Mouse (Mus musculus): ENCODE data around the gene Mllt3. TPM values are rescaled to one million over a fixed set of nuclear protein-coding genes. Genes with fewer than 3 reads are reported as not detected.

Mllt3 gene
- 130 and 147 TPM in 2 replicates for polyA plus RNA-seq (2015; fragmentation: Nextera tagmentation; extraction: Ambion mirVana)

GRCm38 (mm10) chr4:88033216-88033653 is at the start of gene Mllt3:
Gene Mllt3 (minus strand): TSS chr4:88033364.
- Histone ChIP-seq H3K4me3 (replicated peaks; ENCODE audit: low read length) (peak within 1 kb of the TSS; percentile 95), H3K9ac (replicated peaks; ENCODE audit: low read depth, low read length) (peak within 1 kb of the TSS; percentile 92), H3K27me3 (replicated peaks; ENCODE audit: control insufficient read depth, insufficient read depth, low read length) (no peaks in the 10 kb centered on the region; the same call in 1 of the 2 replicates), H3K4me1 (replicated peaks; ENCODE audit: control insufficient read depth, insufficient read depth, low read length) (peaks cover 31% of the 10 kb centered on the region), H3K27ac (ENCODE audit: low read length) (peak within 1 kb of the TSS; percentile 99), H3K4me2 (ENCODE audit: low read length) (peak within 1 kb of the TSS; percentile 87), H3K9me3 (ENCODE audit: control insufficient read depth, low read length) (no peaks in the 10 kb centered on the region), H3K36me3 (ENCODE audit: control insufficient read depth, insufficient read depth) (no peaks in the 10 kb centered on the region)
- WGBS: under 1% methylated on average over 37 of the region's 37 CpGs
- peak; percentile 91 for ATAC-seq

- no peak overlapping the region for H3K9ac ChIP-seq (replicated peaks; ENCODE audit: low read depth, low read length)
- ATAC-seq: no peak
- H3K27ac ChIP-seq (ENCODE audit: low read length): no peak overlapping the region
- no peak overlapping the region for H3K4me3 ChIP-seq (replicated peaks; ENCODE audit: low read length)
- H3K27me3 ChIP-seq (replicated peaks; ENCODE audit: control insufficient read depth, insufficient read depth, low read length): no peaks in the 10 kb centered on the region
- H3K4me1 ChIP-seq (replicated peaks; ENCODE audit: control insufficient read depth, insufficient read depth, low read length): no peaks in the 10 kb centered on the region
- no peaks in the 10 kb centered on the region for H3K36me3 ChIP-seq (ENCODE audit: control insufficient read depth, insufficient read depth)
- WGBS: 90% methylated on average over 4 of the region's 4 CpGs
- no peak overlapping the region for H3K4me2 ChIP-seq (ENCODE audit: low read length)
- no peaks in the 10 kb centered on the region for H3K9me3 ChIP-seq (ENCODE audit: control insufficient read depth, low read length)
These were observed 49.2 kb upstream of the Mllt3 start for GRCm38 (mm10) chr4:88082381-88082780.

- Histone ChIP-seq H3K36me3 (ENCODE audit: control insufficient read depth, insufficient read depth) (no peaks in the 10 kb centered on the region), H3K4me3 (replicated peaks; ENCODE audit: low read length) (no peak overlapping the region), H3K9ac (replicated peaks; ENCODE audit: low read depth, low read length) (no peak overlapping the region), H3K4me2 (ENCODE audit: low read length) (no peak overlapping the region), H3K9me3 (ENCODE audit: control insufficient read depth, low read length) (no peaks in the 10 kb centered on the region), H3K27ac (ENCODE audit: low read length) (no peak overlapping the region), H3K4me1 (replicated peaks; ENCODE audit: control insufficient read depth, insufficient read depth, low read length) (no peaks in the 10 kb centered on the region), H3K27me3 (replicated peaks; ENCODE audit: control insufficient read depth, insufficient read depth, low read length) (no peaks in the 10 kb centered on the region)
- ATAC-seq: no peak
- WGBS: 96% methylated on average over 3 of the region's 3 CpGs
These were observed 48.7 kb upstream of the Mllt3 start for GRCm38 (mm10) chr4:88081885-88082284.

GRCm38 (mm10) chr4:88081417-88081816 is 48.3 kb upstream of the Mllt3 start:
- Histone ChIP-seq H3K27ac (ENCODE audit: low read length) (no peak overlapping the region), H3K27me3 (replicated peaks; ENCODE audit: control insufficient read depth, insufficient read depth, low read length) (no peaks in the 10 kb centered on the region), H3K36me3 (ENCODE audit: control insufficient read depth, insufficient read depth) (no peaks in the 10 kb centered on the region), H3K4me2 (ENCODE audit: low read length) (no peak overlapping the region), H3K9me3 (ENCODE audit: control insufficient read depth, low read length) (no peaks in the 10 kb centered on the region), H3K4me3 (replicated peaks; ENCODE audit: low read length) (no peak overlapping the region), H3K9ac (replicated peaks; ENCODE audit: low read depth, low read length) (no peak overlapping the region), H3K4me1 (replicated peaks; ENCODE audit: control insufficient read depth, insufficient read depth, low read length) (0 out of 2 replicates have a peak, but pooled peaks cover 2% of the 10 kb centered on the region)
- no peak for ATAC-seq
- 68% methylated on average over 5 of the region's 5 CpGs for WGBS

- no peak overlapping the region for H3K27ac ChIP-seq (ENCODE audit: low read length)
- H3K9ac ChIP-seq (replicated peaks; ENCODE audit: low read depth, low read length): no peak overlapping the region
- H3K4me1 ChIP-seq (replicated peaks; ENCODE audit: control insufficient read depth, insufficient read depth, low read length): 0 out of 2 replicates have a peak, but pooled peaks cover 2% of the 10 kb centered on the region
- WGBS: 71% methylated on average over 3 of the region's 3 CpGs
- H3K4me3 ChIP-seq (replicated peaks; ENCODE audit: low read length): no peak overlapping the region
- no peak for ATAC-seq
- no peaks in the 10 kb centered on the region for H3K36me3 ChIP-seq (ENCODE audit: control insufficient read depth, insufficient read depth)
- no peaks in the 10 kb centered on the region for H3K27me3 ChIP-seq (replicated peaks; ENCODE audit: control insufficient read depth, insufficient read depth, low read length)
- no peaks in the 10 kb centered on the region for H3K9me3 ChIP-seq (ENCODE audit: control insufficient read depth, low read length)
- H3K4me2 ChIP-seq (ENCODE audit: low read length): no peak overlapping the region
These were observed 45.8 kb upstream of the Mllt3 start for GRCm38 (mm10) chr4:88078983-88079382.

- Histone ChIP-seq H3K4me3 (replicated peaks; ENCODE audit: low read length) (no peak overlapping the region), H3K9ac (replicated peaks; ENCODE audit: low read depth, low read length) (no peak overlapping the region), H3K9me3 (ENCODE audit: control insufficient read depth, low read length) (no peaks in the 10 kb centered on the region), H3K27ac (ENCODE audit: low read length) (no peak overlapping the region), H3K4me2 (ENCODE audit: low read length) (no peak overlapping the region), H3K4me1 (replicated peaks; ENCODE audit: control insufficient read depth, insufficient read depth, low read length) (0 out of 2 replicates have a peak, but pooled peaks cover 2% of the 10 kb centered on the region), H3K27me3 (replicated peaks; ENCODE audit: control insufficient read depth, insufficient read depth, low read length) (no peaks in the 10 kb centered on the region), H3K36me3 (ENCODE audit: control insufficient read depth, insufficient read depth) (no peaks in the 10 kb centered on the region)
- no peak for ATAC-seq
- WGBS: 75% methylated on average over 2 of the region's 2 CpGs
These were observed 42.2 kb upstream of the Mllt3 start for GRCm38 (mm10) chr4:88075388-88075787.

GRCm38 (mm10) chr4:88046280-88046679 is 13.1 kb upstream of the Mllt3 start:
- H3K9me3 ChIP-seq (ENCODE audit: control insufficient read depth, low read length): no peaks in the 10 kb centered on the region
- no peaks in the 10 kb centered on the region for H3K27me3 ChIP-seq (replicated peaks; ENCODE audit: control insufficient read depth, insufficient read depth, low read length)
- no peak overlapping the region for H3K4me2 ChIP-seq (ENCODE audit: low read length)
- no peaks in the 10 kb centered on the region for H3K4me1 ChIP-seq (replicated peaks; ENCODE audit: control insufficient read depth, insufficient read depth, low read length)
- ATAC-seq: no peak
- H3K4me3 ChIP-seq (replicated peaks; ENCODE audit: low read length): no peak overlapping the region
- no peaks in the 10 kb centered on the region for H3K36me3 ChIP-seq (ENCODE audit: control insufficient read depth, insufficient read depth)
- 77% methylated on average over 8 of the region's 8 CpGs for WGBS
- H3K27ac ChIP-seq (ENCODE audit: low read length): no peak overlapping the region
- H3K9ac ChIP-seq (replicated peaks; ENCODE audit: low read depth, low read length): no peak overlapping the region

GRCm38 (mm10) chr4:88045151-88045550 is 12.0 kb upstream of the Mllt3 start:
- Histone ChIP-seq H3K4me2 (ENCODE audit: low read length) (no peak overlapping the region), H3K9me3 (ENCODE audit: control insufficient read depth, low read length) (no peaks in the 10 kb centered on the region), H3K4me3 (replicated peaks; ENCODE audit: low read length) (no peak overlapping the region), H3K27me3 (replicated peaks; ENCODE audit: control insufficient read depth, insufficient read depth, low read length) (no peaks in the 10 kb centered on the region), H3K36me3 (ENCODE audit: control insufficient read depth, insufficient read depth) (no peaks in the 10 kb centered on the region), H3K27ac (ENCODE audit: low read length) (no peak overlapping the region), H3K4me1 (replicated peaks; ENCODE audit: control insufficient read depth, insufficient read depth, low read length) (no peaks in the 10 kb centered on the region), H3K9ac (replicated peaks; ENCODE audit: low read depth, low read length) (no peak overlapping the region)
- WGBS: 85% methylated on average over 4 of the region's 4 CpGs
- ATAC-seq: no peak

GRCm38 (mm10) chr4:88035361-88035760 is 2.2 kb upstream of the Mllt3 start:
- Histone ChIP-seq H3K27me3 (replicated peaks; ENCODE audit: control insufficient read depth, insufficient read depth, low read length) (no peaks in the 10 kb centered on the region; the same call in 1 of the 2 replicates), H3K4me3 (replicated peaks; ENCODE audit: low read length) (0 out of 2 replicates have a peak overlapping the region, but pooled peaks have one; percentile 10), H3K4me1 (replicated peaks; ENCODE audit: control insufficient read depth, insufficient read depth, low read length) (peaks cover 19% of the 10 kb centered on the region), H3K9me3 (ENCODE audit: control insufficient read depth, low read length) (no peaks in the 10 kb centered on the region), H3K27ac (ENCODE audit: low read length) (no peak overlapping the region), H3K9ac (replicated peaks; ENCODE audit: low read depth, low read length) (no peak overlapping the region), H3K4me2 (ENCODE audit: low read length) (peak overlapping the region; percentile 40), H3K36me3 (ENCODE audit: control insufficient read depth, insufficient read depth) (no peaks in the 10 kb centered on the region)
- WGBS: 1% methylated on average over 11 of the region's 11 CpGs
- no peak for ATAC-seq

All from forebrain, embryonic 16.5 days (tissue).